Mouse (Mus musculus) cerebellum, postnatal 25 days (tissue): ENCODE results near the gene Hrh3.

Experiments
- DNase-seq, 2 experiments: peaks; one replicate each; pipeline ENCODE4 v3.0.0; 2021; ENCODE audit warnings: mixed read lengths in 2 of 2

The Hrh3 gene

GRCm38 (mm10) chr2:180053001-180053400 lies 51.3 kb downstream of the Hrh3 start:
- peak in 1 of 2 experiments; percentile 36 for DNase-seq

GRCm38 (mm10) chr2:180051986-180052733 lies 52.1 kb downstream of the Hrh3 start:
- DNase-seq, result peak in 1 of 2 experiments; percentile 50

- DNase-seq, result peak; percentile 93 to 95
These were observed 53.3 kb downstream of the Hrh3 start for GRCm38 (mm10) chr2:180050986-180051385.
